Mouse (Mus musculus) embryonic facial prominence, embryonic 14.5 days (tissue): ENCODE results near the gene Vmn2r94. TPM values are rescaled to one million over a fixed set of nuclear protein-coding genes. Genes with fewer than 3 reads are reported as not detected.

ENCODE experiments used
- ATAC-seq: fragments of 200-750 bp; cut with Nextera tagmentation; 2 replicates; pipeline ENCODE4 v1.8.0; 2017; ENCODE audit warnings: low read depth, moderate number of reproducible peaks, moderate TSS enrichment
- DNase-seq: peaks from one replicate; pipeline ENCODE4 v3.0.0-alpha.2; 2015; ENCODE audit warnings: low spot score
- H3K27ac ChIP-seq: fragments of 300-500 bp; sonication (generic); replicated peaks from 2 replicates; pipeline ENCODE4 v1.5.1; 2014; ENCODE audit warnings: low read depth, mild to moderate bottlenecking, low read length, moderate library complexity
- H3K27me3 ChIP-seq: fragments of 300-500 bp; sonication (generic); replicated peaks from 2 replicates; pipeline ENCODE4 v1.6.1; 2014; ENCODE audit warnings: low read length; ENCODE audit not compliant: control insufficient read depth, insufficient read depth
- H3K36me3 ChIP-seq: fragments of 300-500 bp; sonication (generic); 2 replicates; pipeline ENCODE4 v1.6.1; 2014; ENCODE audit warnings: low read length, mixed read lengths; ENCODE audit not compliant: control insufficient read depth, insufficient read depth
- H3K4me1 ChIP-seq: fragments of 300-500 bp; sonication (generic); 2 replicates; pipeline ENCODE4 v1.6.1; 2014; ENCODE audit warnings: antibody characterized with exemption, low read length; ENCODE audit not compliant: control insufficient read depth, insufficient read depth
- H3K4me2 ChIP-seq: fragments of 300-500 bp; sonication (generic); 2 replicates; pipeline ENCODE4 v1.6.1; 2014; ENCODE audit warnings: low read depth, mild to moderate bottlenecking, low read length, moderate library complexity, mixed read lengths
- H3K4me3 ChIP-seq: fragments of 300-500 bp; sonication (generic); 2 replicates; pipeline ENCODE4 v1.5.1; 2014; ENCODE audit warnings: low read depth, mild to moderate bottlenecking, low read length
- H3K9ac ChIP-seq: fragments of 300-500 bp; sonication (generic); 2 replicates; pipeline ENCODE4 v1.6.1; 2014; ENCODE audit warnings: low read depth, mild to moderate bottlenecking, low read length, moderate library complexity, mixed read lengths
- H3K9me3 ChIP-seq: fragments of 300-500 bp; sonication (generic); 2 replicates; pipeline ENCODE4 v1.6.1; 2016; ENCODE audit warnings: low read length; ENCODE audit not compliant: control insufficient read depth
- WGBS: fragments of 180-500 bp; shearing (Covaris S2); extraction: QIAGEN DNeasy Blood & Tissue Kit; methylation state at CpG from one replicate; pipeline ENCODE4 v1.1.7; 2014; 5-methylcytosine and 5-hydroxymethylcytosine counted together
- polyA plus RNA-seq: library from polyadenylated mRNA; unstranded; fragments of >200 nt; fragmentation: Nextera tagmentation; extraction: Ambion mirVana; gene quantifications from 2 replicates; pipeline ENCODE4 v1.2.1, GENCODE M21; 2014

Vmn2r94 gene
- not detected in 2 replicates for polyA plus RNA-seq

- no peak for ATAC-seq
- 59% methylated on average over 2 of the region's 2 CpGs for WGBS
- no peaks in the 10 kb centered on the region for H3K4me1 ChIP-seq
- no peak within 1 kb of the TSS for H3K27ac ChIP-seq
- no peaks in the 10 kb centered on the region for H3K36me3 ChIP-seq
- no peak within 1 kb of the TSS for H3K4me3 ChIP-seq
- no peak within 1 kb of the TSS for H3K4me2 ChIP-seq
- no peak for DNase-seq
- no peak within 1 kb of the TSS for H3K9ac ChIP-seq
- H3K27me3 ChIP-seq, result no peaks in the 10 kb centered on the region
- 0 out of 2 replicates have a peak, but pooled peaks cover 5% of the 10 kb centered on the region for H3K9me3 ChIP-seq
Observed at GRCm38 (mm10) chr17:18277656-18278055, at the start of gene Vmn2r94. Gene Vmn2r94 (minus strand): TSS chr17:18277756.

GRCm38 (mm10) chr17:18323031-18323430, 45.5 kb upstream of the Vmn2r94 start:
- Histone ChIP-seq H3K9ac (no peak overlapping the region), H3K27ac (no peak overlapping the region), H3K27me3 (no peaks in the 10 kb centered on the region), H3K36me3 (no peaks in the 10 kb centered on the region), H3K4me1 (no peaks in the 10 kb centered on the region), H3K9me3 (no peaks in the 10 kb centered on the region), H3K4me3 (no peak overlapping the region), H3K4me2 (no peak overlapping the region)
- 91% methylated on average over 2 of the region's 2 CpGs for WGBS
- DNase-seq (no peak), ATAC-seq (no peak)

DNA sequence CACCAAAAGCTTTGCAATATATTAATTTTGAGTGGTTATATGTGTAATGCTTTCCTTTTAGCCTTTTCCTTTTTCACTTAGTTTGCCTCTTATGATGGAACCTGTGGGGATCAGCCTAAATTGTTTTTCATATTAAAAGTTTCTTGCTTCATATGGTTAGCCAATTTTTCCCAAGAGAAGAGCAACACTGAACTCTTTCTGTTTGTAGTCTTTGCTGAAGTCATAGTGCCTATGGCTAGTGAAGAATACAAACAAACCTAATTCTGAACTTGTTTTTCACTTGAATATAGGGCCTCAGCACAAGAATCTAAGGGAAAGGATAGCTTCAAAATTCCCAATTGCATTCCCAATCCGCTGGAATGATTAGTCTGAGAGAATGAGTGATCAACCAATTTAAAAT, 20.2 kb upstream of the Vmn2r94 start, which contains the start of gene Vmn2r93:
TSS of gene Vmn2r93 (plus strand) at position 301 of the 400 bp plus-strand sequence.
- Histone ChIP-seq H3K9ac (no peak within 1 kb of the TSS), H3K9me3 (0 out of 2 replicates have a peak, but pooled peaks cover 4% of the 10 kb centered on the region), H3K4me2 (no peak within 1 kb of the TSS), H3K27me3 (no peaks in the 10 kb centered on the region), H3K4me1 (no peaks in the 10 kb centered on the region), H3K4me3 (no peak within 1 kb of the TSS), H3K36me3 (no peaks in the 10 kb centered on the region), H3K27ac (no peak within 1 kb of the TSS)
- DNase-seq, result no peak
- 38% methylated on average over 1 of the region's 1 CpGs for WGBS
- no peak for ATAC-seq

DNA sequence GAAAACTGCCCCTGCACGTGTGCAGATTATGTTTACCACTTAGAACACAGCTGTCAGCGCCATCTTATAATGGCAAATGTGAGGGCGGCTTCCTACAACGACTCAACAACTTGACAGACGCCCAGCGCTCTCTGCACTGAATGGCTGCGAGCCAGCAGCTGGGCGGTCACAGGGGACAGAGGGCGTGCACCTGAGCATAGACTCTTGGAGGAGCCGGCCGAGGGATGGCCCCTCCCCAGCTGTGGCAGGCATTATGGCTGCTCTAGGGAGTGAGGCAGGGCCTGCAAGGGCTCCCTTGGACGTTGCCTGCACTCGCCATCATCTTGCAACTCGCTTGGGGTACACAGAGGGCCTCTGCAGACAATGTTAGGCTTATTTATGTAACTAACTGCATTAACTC, 40.6 kb downstream of the Vmn2r94 start:
- no peak overlapping the region for H3K9ac ChIP-seq
- H3K4me1 ChIP-seq, result no peaks in the 10 kb centered on the region
- H3K27me3 ChIP-seq, result no peaks in the 10 kb centered on the region
- H3K36me3 ChIP-seq, result no peaks in the 10 kb centered on the region
- no peak overlapping the region for H3K4me2 ChIP-seq
- 85% methylated on average over 12 of the region's 14 CpGs for WGBS
- H3K4me3 ChIP-seq, result no peak overlapping the region
- DNase-seq (no peak), ATAC-seq (no peak)
- H3K27ac ChIP-seq, result no peak overlapping the region
- no peaks in the 10 kb centered on the region for H3K9me3 ChIP-seq

DNA sequence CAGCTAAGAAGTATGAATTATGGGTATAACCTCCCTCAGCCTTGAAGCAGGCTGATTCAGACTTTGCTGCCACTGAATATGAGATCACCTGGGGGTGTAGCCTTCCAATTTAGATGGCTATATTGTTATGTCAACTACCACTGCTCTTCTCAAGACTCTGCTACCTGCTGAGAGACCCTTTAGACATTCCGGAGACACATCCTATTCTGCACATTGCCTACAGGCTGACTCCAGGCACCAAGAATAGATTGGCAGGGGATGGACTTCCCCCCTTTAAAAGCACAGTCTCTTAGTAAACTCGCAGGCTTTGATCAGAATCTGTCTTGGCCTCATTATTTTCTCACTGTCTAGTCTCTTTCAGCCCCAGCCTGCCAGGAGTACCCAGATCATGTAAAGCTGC, 45.6 kb downstream of the Vmn2r94 start:
- H3K4me1 ChIP-seq, result no peaks in the 10 kb centered on the region
- no peak overlapping the region for H3K4me2 ChIP-seq
- H3K9ac ChIP-seq, result no peak overlapping the region
- no peak overlapping the region for H3K4me3 ChIP-seq
- 0 out of 2 replicates have a peak, but pooled peaks cover 3% of the 10 kb centered on the region for H3K9me3 ChIP-seq
- WGBS, result 94% methylated on average over 2 of the region's 2 CpGs
- no peaks in the 10 kb centered on the region for H3K27me3 ChIP-seq
- no peaks in the 10 kb centered on the region for H3K36me3 ChIP-seq
- DNase-seq (no peak), ATAC-seq (no peak)
- H3K27ac ChIP-seq, result no peak overlapping the region

GRCm38 (mm10) chr17:18221300-18221699, 56.3 kb downstream of the Vmn2r94 start:
- no peak for ATAC-seq
- H3K9me3 ChIP-seq, result peaks cover 17% of the 10 kb centered on the region; the same call in 1 of the 2 replicates
- no peaks in the 10 kb centered on the region for H3K36me3 ChIP-seq
- H3K27me3 ChIP-seq, result no peaks in the 10 kb centered on the region
- H3K4me2 ChIP-seq, result no peak overlapping the region
- no peaks in the 10 kb centered on the region for H3K4me1 ChIP-seq
- DNase-seq, result no peak
- H3K4me3 ChIP-seq, result no peak overlapping the region
- H3K9ac ChIP-seq, result no peak overlapping the region
- H3K27ac ChIP-seq, result no peak overlapping the region

Other genes with a start within 250 kb of the Vmn2r94 start
- 0.03 TPM in 1 of 2 replicates, not detected in the other for gene Vmn2r124, start 228.3 kb downstream of the Vmn2r94 start, polyA plus RNA-seq
- not detected in 2 replicates for gene Vmn2r91, start 192.7 kb downstream of the Vmn2r94 start, polyA plus RNA-seq
- not detected in 2 replicates for gene Vmn2r92, start 125.9 kb downstream of the Vmn2r94 start, polyA plus RNA-seq
- not detected in 2 replicates for gene Vmn2r93, start 20.3 kb upstream of the Vmn2r94 start, polyA plus RNA-seq
- not detected in 2 replicates for gene Vmn2r95, start 146.3 kb upstream of the Vmn2r94 start, polyA plus RNA-seq